14 mouse cellular contexts compared by ENCODE assay signal in the genomic region with DNA sequence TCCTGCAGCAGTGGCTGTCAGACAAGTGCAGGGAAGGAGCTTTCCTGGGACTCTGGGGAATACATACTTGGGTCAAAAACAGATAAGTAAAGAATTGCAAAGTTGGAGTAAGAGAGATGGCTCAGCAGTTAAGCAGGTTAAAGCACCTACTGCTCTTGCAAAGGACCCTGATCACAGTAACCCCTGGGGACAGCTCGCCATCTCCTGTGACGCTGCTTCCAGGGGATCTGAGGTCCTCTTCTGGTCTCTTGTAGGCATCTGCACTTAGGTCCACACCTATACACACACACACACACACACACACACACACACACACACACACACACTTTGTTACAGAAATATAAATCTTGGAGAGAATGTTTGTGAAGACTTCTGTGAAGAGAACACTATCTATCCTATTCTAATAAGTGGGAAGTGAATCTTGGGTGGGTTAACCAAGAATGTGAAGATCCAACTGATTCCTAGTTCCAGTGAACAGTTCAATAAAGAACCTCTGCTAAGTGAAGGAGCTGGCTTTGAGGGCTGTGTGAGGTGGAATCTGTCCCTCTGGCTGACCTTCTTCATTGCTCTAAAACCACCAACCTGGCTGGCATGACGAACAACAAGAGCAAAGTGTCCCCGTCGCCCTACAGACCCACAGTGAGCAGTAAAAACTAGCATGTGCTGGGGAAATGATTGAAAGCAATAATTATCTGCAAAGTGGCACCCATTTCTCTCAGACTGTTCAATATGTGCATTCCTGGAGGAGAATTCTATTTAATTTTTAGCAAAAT.
"Had no signal": no experiment of that assay in that cellular context is flagged by ENCODE, and none has a peak within 500 bp of the region (broad histone marks: within the 10 kb centered on the region; RNA-seq: fewer than 3 reads in every experiment).

No protein-coding gene starts in this region.

- H3K9me3 ChIP-seq: limb, embryonic 13.5 days; midbrain, embryonic 12.5 days; neural tube, embryonic 13.5 days had no signal

- H3K27me3 ChIP-seq: limb, embryonic 13.5 days; midbrain, embryonic 12.5 days; neural tube, embryonic 13.5 days had no signal

- H3K36me3 ChIP-seq: neural tube, embryonic 13.5 days had no signal

- H3K4me2 ChIP-seq: limb, embryonic 13.5 days; liver, embryonic 11.5 days; midbrain, embryonic 12.5 days; neural tube, embryonic 13.5 days had no signal

- H3K9ac ChIP-seq: limb, embryonic 13.5 days; midbrain, embryonic 12.5 days; neural tube, embryonic 13.5 days had no signal

- H3K4me3 ChIP-seq: limb, embryonic 13.5 days; midbrain, embryonic 12.5 days; neural tube, embryonic 13.5 days had no signal

- H3K27ac ChIP-seq: hindbrain, postnatal 0 days; limb, embryonic 13.5 days; midbrain, embryonic 12.5 days; neural tube, embryonic 13.5 days had no signal

- ATAC-seq: hindbrain, postnatal 0 days; midbrain, embryonic 16.5 days had no signal

- H3K4me1 ChIP-seq: limb, embryonic 13.5 days had no signal

- DNase-seq: kidney, adult 18-20 months; kidney, postnatal 14 days; left cerebral cortex, postnatal 4 days; lung, adult 2 months; retina, postnatal 1 day; right cerebral cortex, postnatal 4 days; spleen, adult 18-20 months; thymus, postnatal 36 days had no signal
